Mouse (Mus musculus): ENCODE measurements around the gene Ppard. TPM values are rescaled to one million over a fixed set of nuclear protein-coding genes. Genes with fewer than 3 reads are reported as not detected.

Ppard gene
- polyA plus RNA-seq, 1 experiment: 27.1 TPM

- peaks cover 9% of the 10 kb centered on the region for H3K4me1 ChIP-seq (ENCODE audit: control insufficient read depth, insufficient read depth, low read length)
- TF ChIP-seq POLR2A (IDR thresholded peaks at IDR 0.05; ENCODE audit: borderline replicate concordance, insufficient read depth, low read length) (no peak), CTCF (IDR thresholded peaks at IDR 0.05; ENCODE audit: borderline replicate concordance, insufficient read depth, low read depth, low read length) (no peak)
- no peak overlapping the region for H3K27ac ChIP-seq (ENCODE audit: insufficient read depth, low read length)
- WGBS: 42% methylated on average over 3 of the region's 3 CpGs
- no peak for DNase-seq
- no peaks in the 10 kb centered on the region for H3K27me3 ChIP-seq (ENCODE audit: control insufficient read depth, insufficient read depth, low read length)
- H3K4me3 ChIP-seq (replicated peaks; ENCODE audit: insufficient read depth, low read depth, low read length): no peak overlapping the region
Measured at GRCm38 (mm10) chr17:28290262-28290661, 57.8 kb downstream of the Ppard start.

GRCm38 (mm10) chr17:28290671-28291070, 58.2 kb downstream of the Ppard start:
- TF ChIP-seq CTCF (IDR thresholded peaks at IDR 0.05; ENCODE audit: borderline replicate concordance, insufficient read depth, low read depth, low read length) (no peak), POLR2A (IDR thresholded peaks at IDR 0.05; ENCODE audit: borderline replicate concordance, insufficient read depth, low read length) (no peak)
- Histone ChIP-seq H3K27me3 (ENCODE audit: control insufficient read depth, insufficient read depth, low read length) (no peaks in the 10 kb centered on the region), H3K4me3 (replicated peaks; ENCODE audit: insufficient read depth, low read depth, low read length) (no peak overlapping the region), H3K27ac (ENCODE audit: insufficient read depth, low read length) (no peak overlapping the region), H3K4me1 (ENCODE audit: control insufficient read depth, insufficient read depth, low read length) (peaks cover 5% of the 10 kb centered on the region)
- DNase-seq: no peak
- 82% methylated on average over 11 of the region's 11 CpGs for WGBS

- 87% methylated on average over 7 of the region's 7 CpGs for WGBS
- Histone ChIP-seq H3K4me1 (ENCODE audit: control insufficient read depth, insufficient read depth, low read length) (no peaks in the 10 kb centered on the region), H3K4me3 (replicated peaks; ENCODE audit: insufficient read depth, low read depth, low read length) (no peak overlapping the region), H3K27ac (ENCODE audit: insufficient read depth, low read length) (no peak overlapping the region), H3K27me3 (ENCODE audit: control insufficient read depth, insufficient read depth, low read length) (no peaks in the 10 kb centered on the region)
- TF ChIP-seq POLR2A (IDR thresholded peaks at IDR 0.05; ENCODE audit: borderline replicate concordance, insufficient read depth, low read length) (no peak), CTCF (IDR thresholded peaks at IDR 0.05; ENCODE audit: borderline replicate concordance, insufficient read depth, low read depth, low read length) (no peak)
- DNase-seq: no peak
Measured at GRCm38 (mm10) chr17:28291346-28291745, 58.8 kb downstream of the Ppard start.

GRCm38 (mm10) chr17:28293716-28294115, 61.2 kb downstream of the Ppard start:
- H3K4me3 ChIP-seq (replicated peaks; ENCODE audit: insufficient read depth, low read depth, low read length): no peak overlapping the region
- no peak for DNase-seq
- 84% methylated on average over 4 of the region's 4 CpGs for WGBS
- no peaks in the 10 kb centered on the region for H3K4me1 ChIP-seq (ENCODE audit: control insufficient read depth, insufficient read depth, low read length)
- no peak overlapping the region for H3K27ac ChIP-seq (ENCODE audit: insufficient read depth, low read length)
- no peak for TF ChIP-seq POLR2A (IDR thresholded peaks at IDR 0.05; ENCODE audit: borderline replicate concordance, insufficient read depth, low read length)
- no peak for TF ChIP-seq CTCF (IDR thresholded peaks at IDR 0.05; ENCODE audit: borderline replicate concordance, insufficient read depth, low read depth, low read length)
- no peaks in the 10 kb centered on the region for H3K27me3 ChIP-seq (ENCODE audit: control insufficient read depth, insufficient read depth, low read length)

GRCm38 (mm10) chr17:28294449-28295333, 62.2 kb downstream of the Ppard start:
- Histone ChIP-seq H3K27ac (ENCODE audit: insufficient read depth, low read length) (no peak overlapping the region), H3K4me1 (ENCODE audit: control insufficient read depth, insufficient read depth, low read length) (no peaks in the 10 kb centered on the region), H3K4me3 (replicated peaks; ENCODE audit: insufficient read depth, low read depth, low read length) (no peak overlapping the region), H3K27me3 (ENCODE audit: control insufficient read depth, insufficient read depth, low read length) (no peaks in the 10 kb centered on the region)
- no peak for TF ChIP-seq POLR2A (IDR thresholded peaks at IDR 0.05; ENCODE audit: borderline replicate concordance, insufficient read depth, low read length)
- no peak for TF ChIP-seq CTCF (IDR thresholded peaks at IDR 0.05; ENCODE audit: borderline replicate concordance, insufficient read depth, low read depth, low read length)
- 53% methylated on average over 17 of the region's 17 CpGs for WGBS
- no peak for DNase-seq

- peaks cover 9% of the 10 kb centered on the region for H3K4me1 ChIP-seq (ENCODE audit: control insufficient read depth, insufficient read depth, low read length)
- no peak for TF ChIP-seq POLR2A (IDR thresholded peaks at IDR 0.05; ENCODE audit: borderline replicate concordance, insufficient read depth, low read length)
- TF ChIP-seq CTCF (IDR thresholded peaks at IDR 0.05; ENCODE audit: borderline replicate concordance, insufficient read depth, low read depth, low read length): no peak
- no peak for DNase-seq
- WGBS: 97% methylated on average over 17 of the region's 17 CpGs
- no peaks in the 10 kb centered on the region for H3K27me3 ChIP-seq (ENCODE audit: control insufficient read depth, insufficient read depth, low read length)
- H3K27ac ChIP-seq (ENCODE audit: insufficient read depth, low read length): no peak overlapping the region
- H3K4me3 ChIP-seq (replicated peaks; ENCODE audit: insufficient read depth, low read depth, low read length): no peak overlapping the region
Measured at GRCm38 (mm10) chr17:28298888-28299287, 66.4 kb downstream of the Ppard start.

GRCm38 (mm10) chr17:28299669-28300320, 67.3 kb downstream of the Ppard start:
- no peaks in the 10 kb centered on the region for H3K27me3 ChIP-seq (ENCODE audit: control insufficient read depth, insufficient read depth, low read length)
- WGBS: 55% methylated on average over 11 of the region's 11 CpGs
- peaks cover 9% of the 10 kb centered on the region for H3K4me1 ChIP-seq (ENCODE audit: control insufficient read depth, insufficient read depth, low read length)
- DNase-seq: no peak
- no peak overlapping the region for H3K4me3 ChIP-seq (replicated peaks; ENCODE audit: insufficient read depth, low read depth, low read length)
- no peak overlapping the region for H3K27ac ChIP-seq (ENCODE audit: insufficient read depth, low read length)
- no peak for TF ChIP-seq CTCF (IDR thresholded peaks at IDR 0.05; ENCODE audit: borderline replicate concordance, insufficient read depth, low read depth, low read length)
- TF ChIP-seq POLR2A (IDR thresholded peaks at IDR 0.05; ENCODE audit: borderline replicate concordance, insufficient read depth, low read length): no peak
